Mouse (Mus musculus): ENCODE results near the gene Hoxc6.

Gene Hoxc6

GRCm38 (mm10) chr15:102987124-102987833 lies 10.8 kb upstream of the Hoxc6 start:
- in situ Hi-C loops (cut with MboI, MseI), result loop anchor here (5.0 to 25.0 kb wide), 2 partner anchors 185 to 325 kb away; partner anchors contain the start of gene Gpr84

GRCm38 (mm10) chr15:102988078-102988477 lies 10.0 kb upstream of the Hoxc6 start:
- in situ Hi-C loops (cut with MboI, MseI), result loop anchor here (5.0 to 25.0 kb wide), 2 partner anchors 184 to 324 kb away; partner anchors contain the start of gene Gpr84

- in situ Hi-C loops (cut with MboI, MseI), result loop anchor here (25.0 kb wide), 1 partner anchor 322 kb away; the partner anchor contains the start of gene Gpr84
Measured at GRCm38 (mm10) chr15:102990461-102991397, 7.3 kb upstream of the Hoxc6 start, which contains the start of gene Hoxc8. Gene Hoxc8 (plus strand): TSS chr15:102990607.

- in situ Hi-C loops (cut with MboI, MseI), result loop anchor here (25.0 kb wide), 1 partner anchor 321 kb away; the partner anchor contains the start of gene Gpr84
Measured at GRCm38 (mm10) chr15:102991782-102992181, 6.3 kb upstream of the Hoxc6 start.

- in situ Hi-C loops (cut with MboI, MseI), result loop anchor here (25.0 kb wide), 1 partner anchor 320 kb away; the partner anchor contains the start of gene Gpr84
Measured at GRCm38 (mm10) chr15:102992206-102992605, 5.9 kb upstream of the Hoxc6 start.

- in situ Hi-C loops (cut with MboI, MseI), result loop anchor here (25.0 kb wide), 1 partner anchor 319 kb away; the partner anchor contains the start of gene Gpr84
Measured at GRCm38 (mm10) chr15:102992863-102993262, 5.2 kb upstream of the Hoxc6 start.

GRCm38 (mm10) chr15:102996548-102996947 lies 1.5 kb upstream of the Hoxc6 start:
- in situ Hi-C loops (cut with MboI, MseI), result loop anchor here (25.0 kb wide), 1 partner anchor 316 kb away; the partner anchor contains the start of gene Gpr84

GRCm38 (mm10) chr15:102997431-102997830 lies 626 bp upstream of the Hoxc6 start:
- in situ Hi-C loops (cut with MboI, MseI), result loop anchor here (25.0 kb wide), 1 partner anchor 315 kb away; the partner anchor contains the start of gene Gpr84

GRCm38 (mm10) chr15:102998608-102999182 lies 638 bp downstream of the Hoxc6 start:
- in situ Hi-C loops (cut with MboI, MseI), result loop anchor here (25.0 kb wide), 1 partner anchor 314 kb away; the partner anchor contains the start of gene Gpr84

- in situ Hi-C loops (cut with MboI, MseI), result loop anchor here (25.0 kb wide), 1 partner anchor 313 kb away; the partner anchor contains the start of gene Gpr84
Measured at GRCm38 (mm10) chr15:102999183-102999831, 1.2 kb downstream of the Hoxc6 start.

GRCm38 (mm10) chr15:102999955-103000354 lies 1.9 kb downstream of the Hoxc6 start:
- in situ Hi-C loops (cut with MboI, MseI), result loop anchor here (25.0 kb wide), 1 partner anchor 312 kb away; the partner anchor contains the start of gene Gpr84

GRCm38 (mm10) chr15:103000501-103000901 lies 2.4 kb downstream of the Hoxc6 start:
- in situ Hi-C loops (cut with MboI, MseI), result no loop called here

GRCm38 (mm10) chr15:103001370-103001769 lies 3.3 kb downstream of the Hoxc6 start:
- in situ Hi-C loops (cut with MboI, MseI), result no loop called here

GRCm38 (mm10) chr15:103002156-103002555 lies 4.1 kb downstream of the Hoxc6 start:
- in situ Hi-C loops (cut with MboI, MseI), result no loop called here

GRCm38 (mm10) chr15:103002821-103003448 lies 4.9 kb downstream of the Hoxc6 start:
- in situ Hi-C loops (cut with MboI, MseI), result no loop called here

- in situ Hi-C loops (cut with MboI, MseI), result no loop called here
Measured at GRCm38 (mm10) chr15:103005308-103005707, 7.3 kb downstream of the Hoxc6 start.

- in situ Hi-C loops (cut with MboI, MseI), result no loop called here
Measured at GRCm38 (mm10) chr15:103005797-103006196, 7.7 kb downstream of the Hoxc6 start.

- in situ Hi-C loops (cut with MboI, MseI), result no loop called here
Measured at GRCm38 (mm10) chr15:103006326-103006725, 8.3 kb downstream of the Hoxc6 start.

GRCm38 (mm10) chr15:103009265-103010111 lies 11.4 kb downstream of the Hoxc6 start:
- in situ Hi-C loops (cut with MboI, MseI), result no loop called here

Measured in T-helper 2 cell (primary cell).